Mouse (Mus musculus) left cerebral cortex, adult 8-10 months (tissue): ENCODE results near the gene Nmnat3. TPM values are rescaled to one million over a fixed set of nuclear protein-coding genes. Genes with fewer than 3 reads are reported as not detected.

Experiments
- DNase-seq, 2 experiments: peaks; one replicate each; pipeline ENCODE4 v3.0.0; 2022; ENCODE audit warnings: low spot score in 2 of 2
- total RNA-seq, 4 experiments: library from RNA; stranded (reverse); gene quantifications; 2 replicates each; pipeline ENCODE4 v1.2.4; 2022

Gene Nmnat3
- total RNA-seq, 4 experiments from 2014 or later: 3.9 to 5.1 (median 4.0) TPM

- DNase-seq: no peak
Observed at GRCm38 (mm10) chr9:98311316-98311965, 24.2 kb downstream of the Nmnat3 start.

GRCm38 (mm10) chr9:98312622-98313374 is 25.6 kb downstream of the Nmnat3 start:
- no peak for DNase-seq

GRCm38 (mm10) chr9:98313587-98313986 is 26.4 kb downstream of the Nmnat3 start:
- no peak for DNase-seq

GRCm38 (mm10) chr9:98314059-98314650 is 26.9 kb downstream of the Nmnat3 start:
- no peak for DNase-seq

GRCm38 (mm10) chr9:98317897-98318296 is 30.7 kb downstream of the Nmnat3 start:
- no peak for DNase-seq

GRCm38 (mm10) chr9:98318875-98319274 is 31.6 kb downstream of the Nmnat3 start:
- DNase-seq: no peak

- DNase-seq: no peak
Observed at GRCm38 (mm10) chr9:98320785-98321184, 33.5 kb downstream of the Nmnat3 start.

GRCm38 (mm10) chr9:98326088-98326487 is 38.9 kb downstream of the Nmnat3 start:
- peak in 1 of 2 experiments; percentile 17 for DNase-seq

- DNase-seq: no peak
Observed at GRCm38 (mm10) chr9:98328415-98329176, 41.4 kb downstream of the Nmnat3 start.

- peak; percentile 17 to 58 for DNase-seq
Observed at GRCm38 (mm10) chr9:98329274-98330105, 42.3 kb downstream of the Nmnat3 start.

- DNase-seq: no peak
Observed at GRCm38 (mm10) chr9:98333219-98333754, 46.1 kb downstream of the Nmnat3 start.

GRCm38 (mm10) chr9:98337881-98338769 is 50.9 kb downstream of the Nmnat3 start:
- DNase-seq: peak in 1 of 2 experiments; percentile 39

- DNase-seq: no peak
Observed at GRCm38 (mm10) chr9:98339971-98340370, 52.7 kb downstream of the Nmnat3 start.

- DNase-seq: no peak
Observed at GRCm38 (mm10) chr9:98340427-98340826, 53.2 kb downstream of the Nmnat3 start.

GRCm38 (mm10) chr9:98345840-98346239 is 58.6 kb downstream of the Nmnat3 start:
- DNase-seq: no peak

GRCm38 (mm10) chr9:98346240-98346639 is 59.0 kb downstream of the Nmnat3 start:
- DNase-seq: no peak

GRCm38 (mm10) chr9:98347021-98347420 is 59.8 kb downstream of the Nmnat3 start:
- DNase-seq: no peak

- no peak for DNase-seq
Observed at GRCm38 (mm10) chr9:98350318-98351144, 63.3 kb downstream of the Nmnat3 start.

- DNase-seq: no peak
Observed at GRCm38 (mm10) chr9:98352332-98352731, 65.1 kb downstream of the Nmnat3 start.
